Mouse (Mus musculus) E14TG2a.4 (cell line): ENCODE results near the gene Osbpl3.

Experiments used
- CTCF ChIP-seq: conservative IDR thresholded peaks from 2 replicates; pipeline ENCODE4 v1.5.1; 2014; ENCODE audit warnings: low read length
- POU5F1 ChIP-seq: IDR thresholded peaks from 2 replicates; pipeline ENCODE4 v1.6.1; 2014; ENCODE audit warnings: low read length, borderline replicate concordance

DNA sequence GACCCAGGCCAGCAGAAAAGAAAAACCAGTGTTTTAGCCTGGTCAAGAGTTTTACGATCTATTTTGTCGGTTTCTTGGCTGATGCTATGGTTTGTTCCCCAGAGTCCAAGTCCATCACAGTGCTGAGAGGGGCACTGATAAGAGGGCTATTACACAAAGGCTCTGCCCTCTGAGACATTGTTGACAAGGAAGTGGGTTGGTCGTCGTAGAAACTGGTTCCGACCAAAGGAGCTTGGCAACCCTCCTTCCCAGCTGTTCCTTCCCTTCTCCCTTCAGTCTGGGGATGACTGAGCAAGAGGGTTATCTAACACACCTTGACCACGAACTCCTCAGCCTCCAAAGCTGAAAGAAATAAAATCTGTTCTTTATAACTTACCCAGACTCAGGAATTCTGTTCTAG lies 192.3 kb downstream of the Osbpl3 start, which contains the start of gene Gsdme:
- TF ChIP-seq CTCF (no peak), POU5F1 (no peak)
